Mouse (Mus musculus): ENCODE measurements at regions not wholly inside any gene's neighbourhood (a gene's known extent, or its start where the extent isn't known, plus 50 kb on each side); places are given as distances from the start of the nearest gene placed in this dataset.

DNA sequence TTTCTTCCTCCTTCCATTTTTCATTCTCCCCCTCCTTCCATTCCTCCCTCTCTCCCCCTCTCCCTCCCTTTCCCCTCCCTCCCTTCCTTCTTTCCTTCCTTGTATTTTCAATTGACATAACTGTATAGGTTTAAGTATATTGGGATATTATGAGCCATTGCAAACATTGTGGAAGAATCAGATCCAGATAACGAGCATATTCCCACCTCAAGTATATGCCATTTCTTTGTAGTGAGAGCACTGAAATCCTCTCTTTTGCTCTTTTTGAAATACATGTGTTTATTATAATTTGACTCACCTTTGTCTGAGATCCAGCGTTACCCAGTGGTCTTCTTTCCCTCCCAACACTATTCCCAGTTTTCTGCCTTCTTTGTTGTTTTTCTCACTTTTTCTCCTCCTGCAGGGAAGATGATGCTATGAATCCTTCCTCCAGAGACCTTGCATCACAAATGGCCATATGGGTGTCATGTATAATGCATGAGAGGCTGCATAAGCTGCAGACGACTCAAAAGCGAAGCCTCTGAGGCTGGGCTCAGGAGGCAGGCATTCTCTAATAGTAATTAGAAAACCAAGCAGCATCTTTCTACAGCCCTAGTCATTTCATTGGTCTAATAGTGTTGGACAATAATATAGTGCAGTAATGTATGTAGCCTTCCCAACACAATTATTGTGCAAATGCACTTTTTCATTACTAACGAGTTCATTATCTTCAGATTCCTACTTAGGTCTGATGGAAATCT is 258.2 kb upstream of the Rgmb start:
- TF ChIP-seq POLR2A (IDR thresholded peaks at IDR 0.05; ENCODE audit: control insufficient read depth, low read depth, low read length) (no peak), CTCF (IDR thresholded peaks at IDR 0.05; ENCODE audit: control insufficient read depth, insufficient read depth, insufficient replicate concordance, low read depth, low read length) (no peak)

Measured in testis, adult 2 months (tissue).